Mouse (Mus musculus): ENCODE results near the gene Hsp90ab1. TPM values are rescaled to one million over a fixed set of nuclear protein-coding genes. Genes with fewer than 3 reads are reported as not detected.
A peak's percentile ranks its signal among the peaks of the same experiment; 100 is the strongest.

Hsp90ab1 gene
- polyA plus RNA-seq, 1 experiment from 2014 or later = 1,922 TPM

DNA sequence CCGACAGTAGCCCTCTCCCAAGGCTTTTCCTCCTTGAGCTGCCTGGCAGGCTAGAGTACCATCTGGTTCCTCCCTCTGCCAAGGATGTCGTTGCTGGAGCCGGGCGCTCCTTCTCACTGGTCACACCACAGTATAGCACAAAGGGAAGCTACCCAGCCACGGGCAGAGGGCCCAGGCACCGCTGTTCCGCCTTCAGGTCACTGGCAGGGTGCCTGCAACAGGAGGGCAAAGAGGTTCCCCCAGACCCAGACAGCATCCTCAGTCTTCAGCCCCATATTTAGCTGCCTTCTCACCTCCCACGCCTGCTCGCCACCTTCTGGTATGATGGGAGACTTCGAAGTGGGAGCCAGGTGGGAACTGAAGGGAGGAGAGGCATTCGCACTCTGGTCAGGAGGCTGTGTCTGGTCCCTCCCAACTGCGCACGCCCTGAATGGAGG, 42.7 kb downstream of the Hsp90ab1 start:
- Histone ChIP-seq H3K36me3 (ENCODE audit: insufficient read depth, low read length) (no peaks in the 10 kb centered on the region), H3K4me3 (ENCODE audit: low read length) (no peak overlapping the region), H3K9me3 (ENCODE audit: low read length) (no peaks in the 10 kb centered on the region), H3K27ac (ENCODE audit: low read length) (no peak overlapping the region), H3K4me1 (ENCODE audit: insufficient read depth, low read length) (peaks cover 2% of the 10 kb centered on the region; the same call in 1 of the 2 replicates), H3K4me2 (replicated peaks; ENCODE audit: low read depth, low read length) (no peak overlapping the region), H3K27me3 (ENCODE audit: insufficient read depth, low read length) (peaks cover 31% of the 10 kb centered on the region), H3K9ac (replicated peaks; ENCODE audit: low read length) (no peak overlapping the region)
- no peak for ATAC-seq (ENCODE audit: low FRiP score, low TSS enrichment)
- 45% methylated on average over 13 of the region's 13 CpGs for WGBS

DNA sequence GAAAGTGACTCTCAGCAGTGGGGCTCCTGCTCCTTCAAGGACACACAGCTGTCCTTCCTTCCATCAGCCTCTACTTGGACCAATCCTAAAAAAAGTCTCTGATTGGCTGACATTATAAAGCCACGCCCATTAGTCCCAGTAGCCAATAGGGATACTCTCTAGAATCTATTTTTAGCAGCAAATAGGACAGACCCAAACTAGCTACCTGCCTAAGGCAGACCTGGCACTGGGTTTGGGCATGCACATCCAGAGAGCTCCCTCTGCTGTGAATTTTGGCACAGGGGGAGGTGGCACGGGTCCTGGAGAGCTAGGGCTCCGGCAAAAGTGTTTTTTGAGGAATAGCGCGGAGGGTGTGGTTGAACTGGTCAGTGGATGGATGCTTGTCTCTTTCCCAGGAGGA, 46.5 kb downstream of the Hsp90ab1 start:
- Histone ChIP-seq H3K4me1 (ENCODE audit: insufficient read depth, low read length) (peaks cover 7% of the 10 kb centered on the region; the same call in 1 of the 2 replicates), H3K36me3 (ENCODE audit: insufficient read depth, low read length) (no peaks in the 10 kb centered on the region), H3K27ac (ENCODE audit: low read length) (no peak overlapping the region), H3K27me3 (ENCODE audit: insufficient read depth, low read length) (peaks cover 21% of the 10 kb centered on the region), H3K4me2 (replicated peaks; ENCODE audit: low read depth, low read length) (no peak overlapping the region), H3K9me3 (ENCODE audit: low read length) (no peaks in the 10 kb centered on the region), H3K4me3 (ENCODE audit: low read length) (no peak overlapping the region), H3K9ac (replicated peaks; ENCODE audit: low read length) (no peak overlapping the region)
- ATAC-seq (ENCODE audit: low FRiP score, low TSS enrichment) = no peak
- 20% methylated on average over 5 of the region's 5 CpGs for WGBS

DNA sequence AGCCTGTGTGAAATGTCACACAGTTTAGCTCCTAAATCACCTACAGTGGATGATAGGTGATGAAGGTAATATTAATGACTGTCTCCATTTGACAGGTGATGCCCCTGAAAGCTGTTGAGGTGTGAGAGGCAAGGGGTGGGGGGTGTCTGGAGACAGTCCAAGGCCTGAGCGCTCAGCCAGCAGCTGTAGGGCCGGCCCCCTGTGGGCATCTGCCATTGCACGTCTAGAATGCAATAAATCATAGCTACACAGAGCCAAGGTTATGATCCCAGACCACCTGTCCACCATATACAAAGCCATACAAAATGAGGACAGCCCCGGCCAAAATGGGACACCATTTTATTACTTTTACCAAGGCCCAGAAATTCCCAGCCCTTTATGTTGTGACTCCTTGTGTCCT, 48.1 kb downstream of the Hsp90ab1 start:
- Histone ChIP-seq H3K27ac (ENCODE audit: low read length) (no peak overlapping the region), H3K9me3 (ENCODE audit: low read length) (no peaks in the 10 kb centered on the region), H3K27me3 (ENCODE audit: insufficient read depth, low read length) (peaks cover 13% of the 10 kb centered on the region; the same call in 1 of the 2 replicates), H3K4me3 (ENCODE audit: low read length) (no peak overlapping the region), H3K9ac (replicated peaks; ENCODE audit: low read length) (no peak overlapping the region), H3K4me1 (ENCODE audit: insufficient read depth, low read length) (peaks cover 7% of the 10 kb centered on the region; the same call in 1 of the 2 replicates), H3K4me2 (replicated peaks; ENCODE audit: low read depth, low read length) (no peak overlapping the region), H3K36me3 (ENCODE audit: insufficient read depth, low read length) (0 out of 2 replicates have a peak, but pooled peaks cover 8% of the 10 kb centered on the region)
- no peak for ATAC-seq (ENCODE audit: low FRiP score, low TSS enrichment)
- 42% methylated on average over 4 of the region's 4 CpGs for WGBS

DNA sequence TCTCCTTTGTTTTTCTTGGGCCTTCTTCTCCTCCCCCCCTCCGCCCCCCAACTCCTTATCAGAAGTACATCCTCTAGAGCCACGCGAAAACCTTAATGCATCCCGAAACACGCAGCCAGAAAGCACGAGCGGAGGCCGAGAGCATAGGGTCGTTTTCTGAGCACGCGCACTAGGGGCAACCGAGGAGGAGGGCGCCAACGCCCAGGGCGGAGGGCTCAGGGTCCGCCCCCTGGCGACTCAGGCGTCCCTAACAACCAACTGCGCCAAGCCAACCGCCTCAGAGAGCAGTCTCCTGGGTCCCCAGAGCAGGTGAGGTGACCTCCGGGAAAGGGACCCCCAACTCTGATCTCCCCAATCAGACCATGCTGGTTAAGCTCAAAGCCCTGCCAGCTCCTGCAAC, 49.8 kb downstream of the Hsp90ab1 start, which contains the start of gene Tcte1:
Gene Tcte1, plus strand, starts transcription at position 172 of the 400 bp plus-strand sequence.
- Histone ChIP-seq H3K4me1 (ENCODE audit: insufficient read depth, low read length) (peaks cover 7% of the 10 kb centered on the region; the same call in 1 of the 2 replicates), H3K4me3 (ENCODE audit: low read length) (peak within 1 kb of the TSS; percentile 48), H3K9me3 (ENCODE audit: low read length) (no peaks in the 10 kb centered on the region), H3K27me3 (ENCODE audit: insufficient read depth, low read length) (peaks cover 13% of the 10 kb centered on the region; the same call in 1 of the 2 replicates), H3K27ac (ENCODE audit: low read length) (no peak within 1 kb of the TSS), H3K9ac (replicated peaks; ENCODE audit: low read length) (peak within 1 kb of the TSS; percentile 54), H3K36me3 (ENCODE audit: insufficient read depth, low read length) (0 out of 2 replicates have a peak, but pooled peaks cover 17% of the 10 kb centered on the region), H3K4me2 (replicated peaks; ENCODE audit: low read depth, low read length) (peak within 1 kb of the TSS; percentile 67)
- ATAC-seq (ENCODE audit: low FRiP score, low TSS enrichment) = peak; percentile 75; the same call in 1 of the 2 replicates
- WGBS = under 1% methylated on average over 21 of the region's 21 CpGs

DNA sequence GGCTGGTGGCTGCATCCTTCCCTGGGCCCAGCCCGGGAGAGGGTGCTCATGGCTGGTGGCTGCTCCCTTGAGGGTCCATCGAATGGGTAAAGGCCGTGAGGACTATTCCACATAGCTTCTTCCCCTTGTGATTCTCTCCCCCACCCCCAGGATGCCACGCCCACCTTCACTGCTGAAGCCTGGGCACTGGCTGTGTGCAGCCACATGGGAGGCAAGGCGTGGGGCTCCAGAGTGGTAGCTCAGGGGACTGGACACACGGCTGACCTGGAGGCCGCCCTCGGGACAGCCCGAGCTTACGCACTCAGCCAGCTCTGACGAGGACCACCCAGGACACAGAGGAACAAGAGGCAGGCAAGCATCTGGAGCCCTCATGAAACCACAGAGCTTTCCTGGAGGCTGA, 52.9 kb downstream of the Hsp90ab1 start:
- Histone ChIP-seq H3K27me3 (ENCODE audit: insufficient read depth, low read length) (peaks cover 13% of the 10 kb centered on the region; the same call in 1 of the 2 replicates), H3K27ac (ENCODE audit: low read length) (no peak overlapping the region), H3K4me2 (replicated peaks; ENCODE audit: low read depth, low read length) (no peak overlapping the region), H3K36me3 (ENCODE audit: insufficient read depth, low read length) (peaks cover 22% of the 10 kb centered on the region; the same call in 1 of the 2 replicates), H3K4me1 (ENCODE audit: insufficient read depth, low read length) (peaks cover 4% of the 10 kb centered on the region; the same call in 1 of the 2 replicates), H3K4me3 (ENCODE audit: low read length) (no peak overlapping the region), H3K9ac (replicated peaks; ENCODE audit: low read length) (no peak overlapping the region), H3K9me3 (ENCODE audit: low read length) (no peaks in the 10 kb centered on the region)
- ATAC-seq (ENCODE audit: low FRiP score, low TSS enrichment) = no peak
- WGBS = 69% methylated on average over 11 of the region's 11 CpGs

DNA sequence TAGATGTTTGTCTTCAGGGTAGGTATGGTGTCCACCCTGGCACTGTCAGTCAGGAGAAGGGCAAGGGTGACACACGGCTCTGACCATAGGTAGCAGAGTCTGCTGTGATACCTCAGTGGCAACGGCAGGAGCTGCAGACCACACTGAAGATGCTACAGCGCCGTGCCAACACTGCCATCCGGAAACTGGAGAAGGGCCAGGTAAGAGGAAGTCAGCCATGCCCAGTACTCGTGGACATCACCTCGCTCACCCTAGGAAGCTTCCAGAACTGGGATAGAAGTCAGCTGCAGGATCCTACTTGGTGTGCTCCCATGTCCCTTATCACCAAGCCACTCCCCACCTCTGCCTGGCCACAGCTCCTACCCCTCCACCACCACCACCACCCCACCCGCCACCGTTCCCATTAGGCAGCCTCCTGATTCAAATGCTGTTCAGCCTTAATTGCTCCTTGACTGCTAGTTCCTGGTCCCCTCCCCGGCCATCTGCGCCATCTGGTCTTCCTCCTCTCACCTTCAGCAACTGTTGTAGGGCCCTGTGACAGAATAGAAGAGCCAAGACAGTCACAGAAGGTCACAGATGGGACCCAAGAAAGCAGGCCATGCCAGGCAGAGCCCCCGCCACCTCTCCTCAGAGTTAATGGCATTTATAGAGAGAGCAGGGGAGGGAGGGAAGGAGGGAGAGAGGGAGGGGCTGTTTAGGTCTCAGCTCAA, 54.1 kb downstream of the Hsp90ab1 start:
- Histone ChIP-seq H3K4me2 (replicated peaks; ENCODE audit: low read depth, low read length) (no peak overlapping the region), H3K27me3 (ENCODE audit: insufficient read depth, low read length) (0 out of 2 replicates have a peak, but pooled peaks cover 3% of the 10 kb centered on the region), H3K36me3 (ENCODE audit: insufficient read depth, low read length) (peaks cover 22% of the 10 kb centered on the region; the same call in 1 of the 2 replicates), H3K4me3 (ENCODE audit: low read length) (no peak overlapping the region), H3K9me3 (ENCODE audit: low read length) (no peaks in the 10 kb centered on the region), H3K27ac (ENCODE audit: low read length) (no peak overlapping the region), H3K4me1 (ENCODE audit: insufficient read depth, low read length) (peaks cover 4% of the 10 kb centered on the region; the same call in 1 of the 2 replicates), H3K9ac (replicated peaks; ENCODE audit: low read length) (no peak overlapping the region)
- WGBS = 70% methylated on average over 12 of the region's 12 CpGs
- no peak for ATAC-seq (ENCODE audit: low FRiP score, low TSS enrichment)

Other genes starting within 250 kb of the Hsp90ab1 start
- 57.6 and 65.0 TPM in 2 replicates for gene Cdc5l, start 139.5 kb downstream of the Hsp90ab1 start, polyA plus RNA-seq (2015; fragmentation: Nextera tagmentation; extraction: Ambion mirVana)
- gene Spats1, start 97.9 kb downstream of the Hsp90ab1 start, polyA plus RNA-seq (2015; fragmentation: Nextera tagmentation; extraction: Ambion mirVana) = 0.16 and 0.44 TPM in 2 replicates
- gene Aars2, start 66.4 kb downstream of the Hsp90ab1 start, polyA plus RNA-seq (2015; fragmentation: Nextera tagmentation; extraction: Ambion mirVana) = 26.3 and 29.8 TPM in 2 replicates
- 0.63 and 0.81 TPM in 2 replicates for gene Tcte1, start 49.8 kb downstream of the Hsp90ab1 start, polyA plus RNA-seq (2015; fragmentation: Nextera tagmentation; extraction: Ambion mirVana)
- gene Tmem151b, start 23.6 kb downstream of the Hsp90ab1 start, polyA plus RNA-seq (2015; fragmentation: Nextera tagmentation; extraction: Ambion mirVana) = 3.5 and 3.8 TPM in 2 replicates
- 5.9 and 6.4 TPM in 2 replicates for gene Nfkbie, start 17.6 kb downstream of the Hsp90ab1 start, polyA plus RNA-seq (2015; fragmentation: Nextera tagmentation; extraction: Ambion mirVana)
- gene Slc35b2, start 9.4 kb downstream of the Hsp90ab1 start, polyA plus RNA-seq (2015; fragmentation: Nextera tagmentation; extraction: Ambion mirVana) = 159 and 170 TPM in 2 replicates
- 107 and 116 TPM in 2 replicates for gene Slc29a1, start 26.3 kb upstream of the Hsp90ab1 start, polyA plus RNA-seq (2015; fragmentation: Nextera tagmentation; extraction: Ambion mirVana)
- 6.2 and 7.4 TPM in 2 replicates for gene Mymx, start 28.8 kb upstream of the Hsp90ab1 start, polyA plus RNA-seq (2015; fragmentation: Nextera tagmentation; extraction: Ambion mirVana)
- 0.60 and 0.72 TPM in 2 replicates for gene Capn11, start 86.1 kb upstream of the Hsp90ab1 start, polyA plus RNA-seq (2015; fragmentation: Nextera tagmentation; extraction: Ambion mirVana)
- 140 and 162 TPM in 2 replicates for gene Mrpl14, start 113.1 kb upstream of the Hsp90ab1 start, polyA plus RNA-seq (2015; fragmentation: Nextera tagmentation; extraction: Ambion mirVana)
- gene Tmem63b, start 113.6 kb upstream of the Hsp90ab1 start, polyA plus RNA-seq (2015; fragmentation: Nextera tagmentation; extraction: Ambion mirVana) = 35.6 and 41.5 TPM in 2 replicates
- not detected in 2 replicates for gene 1600014C23Rik, start 160.6 kb upstream of the Hsp90ab1 start, polyA plus RNA-seq (2015; fragmentation: Nextera tagmentation; extraction: Ambion mirVana)

Data from kidney, embryonic 16.5 days (tissue).